Mouse (Mus musculus): ENCODE measurements at regions not wholly inside any gene's neighbourhood (a gene's known extent, or its start where the extent isn't known, plus 50 kb on each side); places are given as distances from the start of the nearest gene placed in this dataset.
"Not testable (repeated sequence)": the region's sequence is repeated elsewhere in the genome, so short reads cannot be mapped to it uniquely, and the experiment has no call there.

GRCm38 (mm10) chr9:115799330-115799729 is 109.9 kb upstream of the Gadl1 start:
- DNase-seq (ENCODE audit: low spot score): no peak

- DNase-seq (ENCODE audit: low spot score): no peak
Measured at GRCm38 (mm10) chr9:115800624-115801023, 108.6 kb upstream of the Gadl1 start.

DNA sequence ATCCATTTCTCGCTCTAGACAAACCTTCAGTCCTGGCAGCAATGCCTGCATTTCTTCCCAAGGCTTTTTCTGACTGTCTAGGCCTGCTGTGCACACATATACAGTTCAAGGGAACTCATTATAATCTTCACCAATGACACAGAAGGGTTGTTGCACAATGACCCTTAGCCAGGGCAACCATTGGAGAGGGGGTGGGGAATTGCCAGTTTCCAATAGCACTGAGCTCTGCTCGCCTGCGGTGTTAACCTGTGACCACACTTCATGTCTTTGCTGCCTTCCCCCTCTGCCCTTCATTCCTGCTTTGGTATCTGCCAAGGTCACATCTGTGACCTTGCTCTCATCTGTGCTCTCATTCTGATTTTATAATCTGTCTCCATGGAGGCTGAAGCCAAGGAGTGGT is 106.2 kb upstream of the Gadl1 start:
- DNase-seq (ENCODE audit: low spot score): no peak

- DNase-seq (ENCODE audit: low spot score): no peak
Measured at GRCm38 (mm10) chr9:115805224-115805623, 104.0 kb upstream of the Gadl1 start.

- no peak for DNase-seq (ENCODE audit: low spot score)
Measured at GRCm38 (mm10) chr9:115806018-115806702, 103.1 kb upstream of the Gadl1 start.

DNA sequence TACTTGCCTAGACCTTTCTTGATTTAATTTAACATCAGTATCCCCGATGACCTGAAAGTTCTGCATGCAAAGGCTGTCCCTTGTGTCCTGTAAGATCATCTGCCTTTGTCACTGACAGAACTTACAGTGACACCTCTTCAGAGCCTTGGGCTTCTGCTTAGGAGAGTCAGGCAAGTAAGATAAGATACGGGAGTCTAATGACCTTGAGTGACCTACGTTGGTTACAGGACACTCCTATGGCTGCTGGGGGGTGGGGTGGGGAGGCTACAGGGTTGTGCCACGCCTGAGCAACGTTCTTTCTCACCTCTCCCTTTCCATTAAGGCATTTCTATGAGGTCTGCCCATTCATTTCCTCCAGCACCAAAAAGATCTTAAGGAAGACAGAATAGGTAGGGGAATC is 69.1 kb upstream of the Gadl1 start:
- DNase-seq (ENCODE audit: low spot score): no peak

GRCm38 (mm10) chr9:115840791-115841190 is 68.5 kb upstream of the Gadl1 start:
- DNase-seq (ENCODE audit: low spot score): no peak

GRCm38 (mm10) chr9:115841684-115842083 is 67.6 kb upstream of the Gadl1 start:
- no peak for DNase-seq (ENCODE audit: low spot score)

GRCm38 (mm10) chr9:115844340-115844739 is 64.9 kb upstream of the Gadl1 start:
- no peak for DNase-seq (ENCODE audit: low spot score)

DNA sequence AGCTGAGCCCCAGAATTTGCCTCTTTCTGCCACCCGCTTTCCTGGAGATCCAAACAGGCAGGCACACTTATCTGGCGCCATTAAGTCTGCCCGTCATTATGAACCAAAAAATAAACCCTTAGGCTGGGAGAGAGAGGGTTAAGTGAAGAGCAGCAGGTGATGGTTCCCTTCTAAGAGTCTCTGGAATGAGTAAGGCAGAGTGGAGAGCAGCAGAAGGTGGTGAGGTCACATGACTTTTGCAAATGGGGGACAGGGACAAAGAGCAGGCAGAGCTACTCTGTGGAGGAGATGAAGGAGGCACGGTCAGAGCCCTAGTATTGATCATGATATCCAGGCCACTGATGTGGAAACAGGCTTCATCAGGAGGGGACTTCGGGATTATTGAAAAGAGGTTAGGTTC is 64.2 kb upstream of the Gadl1 start:
- no peak for DNase-seq (ENCODE audit: low spot score)

DNA sequence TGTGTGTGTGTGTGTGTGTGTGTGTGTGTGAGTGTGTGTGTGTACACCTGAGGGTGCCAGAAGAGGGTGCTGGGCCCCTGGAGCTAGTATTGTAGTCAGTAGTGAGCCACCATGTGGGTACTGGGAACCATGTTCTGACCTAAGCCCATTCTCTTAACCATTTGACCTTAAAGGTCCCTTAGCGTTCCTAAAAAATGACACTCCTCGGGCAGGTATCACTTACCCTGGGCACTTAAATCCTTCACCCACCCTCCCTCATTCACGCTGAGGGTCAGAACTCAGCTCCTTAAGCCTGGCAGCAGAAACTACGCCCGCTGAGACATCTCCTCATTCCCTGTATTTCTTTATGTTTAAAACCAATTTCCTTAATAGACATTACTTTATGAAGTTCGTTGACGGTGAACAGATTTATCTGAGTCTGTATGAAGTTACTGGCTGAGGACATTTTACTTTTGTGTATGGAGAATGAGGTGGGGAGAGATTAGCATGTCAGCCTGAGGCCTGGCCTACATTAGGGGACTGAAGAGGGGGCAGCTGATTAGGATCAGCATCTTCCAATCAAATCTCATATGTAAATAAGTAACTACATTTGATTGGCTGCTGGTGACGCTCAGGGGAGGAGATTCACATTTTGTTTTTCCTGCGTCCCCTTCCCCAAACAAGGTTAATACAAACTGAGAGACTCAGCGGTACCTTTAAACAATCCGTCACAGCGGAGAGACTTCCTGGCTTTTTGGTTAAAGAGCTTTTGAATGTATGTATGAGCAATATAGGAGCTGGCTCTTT is 61.8 kb upstream of the Gadl1 start:
- no peak for DNase-seq (ENCODE audit: low spot score)

DNA sequence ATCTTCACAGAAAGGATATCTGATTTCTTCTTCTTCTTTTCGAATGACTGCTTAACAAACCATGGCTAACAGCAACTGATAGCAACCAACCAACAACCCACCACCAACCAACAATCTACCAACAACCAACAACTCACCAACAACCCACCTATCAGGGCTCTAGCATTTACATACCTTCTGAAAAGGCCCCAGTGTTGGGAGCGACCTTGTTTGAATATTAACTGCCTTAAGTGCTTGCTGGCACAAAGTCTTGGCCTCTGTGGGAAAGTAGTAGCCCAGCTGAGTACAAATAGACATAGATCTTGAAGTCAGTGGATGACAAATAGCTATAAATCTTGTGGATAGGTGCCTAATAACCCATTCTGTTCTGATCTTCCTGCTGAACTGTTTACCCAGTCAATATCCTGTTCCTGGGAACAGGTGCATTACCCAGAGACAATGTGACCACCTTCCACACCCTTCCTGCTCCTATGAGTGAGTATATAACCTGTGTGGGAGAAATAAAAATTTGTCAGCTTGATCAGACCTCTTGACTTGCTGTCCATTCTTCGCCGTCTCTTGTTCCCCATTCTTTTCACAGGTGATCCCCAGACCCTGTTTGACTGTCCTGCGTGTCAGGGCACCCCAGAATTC is 55.9 kb upstream of the Gadl1 start:
- DNase-seq (ENCODE audit: low spot score): not testable (repeated sequence)

DNA sequence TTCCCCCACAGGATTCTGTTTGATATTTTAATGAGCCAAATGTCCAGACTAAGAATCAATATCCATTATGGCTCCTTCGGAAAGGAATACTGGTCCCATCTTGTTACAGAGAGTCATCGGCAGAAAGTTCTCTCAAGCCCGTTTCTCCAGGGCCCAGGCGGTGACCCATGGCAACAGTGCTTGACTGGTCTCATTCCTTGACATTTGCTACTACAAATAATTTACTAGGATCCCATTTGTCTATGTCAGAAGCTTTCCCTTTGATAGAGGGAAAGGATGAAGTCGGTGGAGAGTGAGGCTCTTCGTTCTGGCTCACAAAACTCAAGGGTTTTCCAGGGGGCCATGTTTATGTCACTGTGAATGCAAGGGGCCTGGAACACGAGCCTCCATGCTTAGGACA is 52.0 kb upstream of the Gadl1 start:
- no peak for DNase-seq (ENCODE audit: low spot score)

- DNase-seq (ENCODE audit: low spot score): no peak
Measured at GRCm38 (mm10) chr9:115858848-115859247, 50.4 kb upstream of the Gadl1 start.

Data from T-cell, adult 2 months (primary cell).